Mouse (Mus musculus) kidney, postnatal 25 days (tissue): ENCODE data around the gene Cib1.
A peak's percentile ranks its signal among the peaks of the same experiment; 100 is the strongest.

ENCODE experiments used
- DNase-seq, 2 experiments: peaks; one replicate each; pipeline ENCODE4 v3.0.0; 2021; ENCODE audit warnings: mixed read lengths in 2 of 2

Cib1 gene

GRCm38 (mm10) chr7:80231971-80232488 lies 583 bp downstream of the Cib1 start:
- DNase-seq, result peak; percentile 75 to 89

- DNase-seq, result peak; percentile 27 to 67
These were observed 2.4 kb downstream of the Cib1 start for GRCm38 (mm10) chr7:80230196-80230595.

GRCm38 (mm10) chr7:80227065-80227464 lies 5.5 kb downstream of the Cib1 start:
- no peak for DNase-seq

- DNase-seq, result no peak
These were observed 11.3 kb downstream of the Cib1 start for GRCm38 (mm10) chr7:80221179-80221750.

GRCm38 (mm10) chr7:80220237-80220797 lies 12.3 kb downstream of the Cib1 start:
- DNase-seq, result no peak

- DNase-seq, result no peak
These were observed 13.9 kb downstream of the Cib1 start for GRCm38 (mm10) chr7:80218666-80219065.

GRCm38 (mm10) chr7:80216566-80216965 lies 16.0 kb downstream of the Cib1 start:
- peak; percentile 59 to 78 for DNase-seq

GRCm38 (mm10) chr7:80215398-80215797 lies 17.2 kb downstream of the Cib1 start:
- peak; percentile 73 to 88 for DNase-seq

GRCm38 (mm10) chr7:80214459-80214858 lies 18.2 kb downstream of the Cib1 start:
- no peak for DNase-seq

- DNase-seq, result no peak
These were observed 19.0 kb downstream of the Cib1 start for GRCm38 (mm10) chr7:80213604-80214003.

- DNase-seq, result no peak
These were observed 21.6 kb downstream of the Cib1 start for GRCm38 (mm10) chr7:80210982-80211381.

- peak in 1 of 2 experiments; percentile 29 for DNase-seq
These were observed 22.9 kb downstream of the Cib1 start for GRCm38 (mm10) chr7:80209669-80210068.

- peak; percentile 56 to 77 for DNase-seq
These were observed 23.7 kb downstream of the Cib1 start for GRCm38 (mm10) chr7:80208738-80209430.

- DNase-seq, result peak; percentile 51 to 76
These were observed 24.5 kb downstream of the Cib1 start for GRCm38 (mm10) chr7:80208026-80208642.

GRCm38 (mm10) chr7:80207314-80207731 lies 25.3 kb downstream of the Cib1 start:
- peak; percentile 61 to 90 for DNase-seq

GRCm38 (mm10) chr7:80205705-80206589 lies 26.7 kb downstream of the Cib1 start:
- DNase-seq, result no peak

GRCm38 (mm10) chr7:80204961-80205360 lies 27.7 kb downstream of the Cib1 start:
- DNase-seq, result no peak

- DNase-seq, result no peak
These were observed 28.3 kb downstream of the Cib1 start for GRCm38 (mm10) chr7:80204362-80204761.

GRCm38 (mm10) chr7:80203638-80204096 lies 28.9 kb downstream of the Cib1 start:
- no peak for DNase-seq

- DNase-seq, result no peak
These were observed 29.7 kb downstream of the Cib1 start for GRCm38 (mm10) chr7:80202961-80203360.

- peak; percentile 36 to 63 for DNase-seq
These were observed 30.6 kb downstream of the Cib1 start for GRCm38 (mm10) chr7:80201888-80202540.
